Mouse (Mus musculus) heart, adult 11 months (tissue): ENCODE data around the gene Kdm1a.

Source experiments
- DNase-seq: peaks from one replicate; pipeline ENCODE4 v3.0.0; 2022

Kdm1a gene

DNA sequence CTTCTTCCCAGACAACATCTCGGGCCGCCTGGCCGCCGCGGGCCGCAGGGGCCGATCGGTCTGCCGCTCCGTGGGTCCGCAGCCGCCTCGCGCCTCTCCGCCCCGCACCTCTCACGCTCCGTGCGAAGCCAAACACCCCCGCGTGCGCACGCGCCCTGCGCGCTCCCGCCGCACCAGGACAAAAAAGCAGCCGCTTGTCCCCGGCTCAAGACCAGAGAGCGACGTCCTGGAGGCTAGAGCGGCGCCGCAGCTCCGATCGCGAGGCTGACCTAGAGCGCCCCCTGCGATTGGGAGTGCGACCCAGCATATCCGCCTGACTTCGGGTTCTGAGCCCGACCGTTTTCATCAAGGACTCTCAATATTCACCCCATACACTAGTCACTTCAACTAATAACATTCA lies at the start of gene Kdm1a:
Gene Kdm1a (minus strand): TSS at position 156 of the 400 bp plus-strand sequence.
- DNase-seq = peak; percentile 99

DNA sequence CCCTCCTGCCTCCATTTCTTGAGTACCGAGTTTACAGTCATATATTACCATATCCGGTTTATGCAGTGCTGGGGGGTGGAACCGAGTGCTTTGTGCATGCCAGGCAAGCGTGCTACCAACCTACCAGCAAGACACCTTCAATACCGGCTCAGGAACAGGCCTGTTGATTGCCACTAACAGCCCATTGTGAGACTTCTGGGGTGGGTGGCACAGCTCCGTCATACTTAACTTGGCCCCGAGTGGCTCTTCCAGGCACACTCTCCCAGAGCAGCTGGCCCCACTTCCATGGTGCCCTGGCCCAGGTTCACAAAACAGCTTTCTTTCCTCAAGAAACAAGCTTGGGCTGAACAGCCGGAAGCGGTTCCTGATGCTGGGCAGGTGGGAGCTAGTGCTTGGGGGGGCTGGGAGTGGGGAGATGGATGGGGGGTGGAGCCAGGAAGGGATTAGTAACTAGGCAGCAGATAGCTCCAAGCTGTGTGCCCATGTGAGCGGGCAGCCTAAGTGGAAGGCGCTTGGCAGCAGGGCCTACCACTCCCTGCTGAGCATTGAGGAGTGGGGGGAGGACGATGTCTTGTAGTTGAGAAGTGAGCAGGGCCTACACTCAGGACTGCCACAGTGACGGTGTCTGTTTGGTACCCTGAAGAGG lies 49.5 kb upstream of the Kdm1a start:
- no peak for DNase-seq

DNA sequence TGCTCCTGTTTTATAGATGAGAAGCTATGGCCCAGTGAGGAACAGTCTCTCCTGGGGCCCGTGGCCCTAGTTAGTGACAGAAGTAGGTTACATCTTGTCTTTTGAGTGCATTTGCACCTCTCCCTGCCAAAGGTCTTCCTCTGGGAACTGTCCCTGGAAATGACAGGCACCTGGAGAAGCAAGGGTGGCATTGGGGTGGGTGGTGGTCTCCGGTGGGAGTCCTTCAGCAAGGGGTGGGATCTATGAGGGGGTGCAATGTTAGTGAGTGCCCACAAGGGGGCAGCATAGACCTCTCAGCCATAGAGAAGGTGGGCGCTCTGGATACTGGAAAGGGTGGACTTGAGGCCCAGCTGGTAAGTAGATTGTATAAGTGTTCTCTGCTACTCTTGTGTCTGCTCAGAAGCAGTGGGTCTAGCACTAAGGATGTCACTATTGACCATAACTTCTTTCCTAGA lies 48.9 kb upstream of the Kdm1a start:
- DNase-seq = no peak

DNA sequence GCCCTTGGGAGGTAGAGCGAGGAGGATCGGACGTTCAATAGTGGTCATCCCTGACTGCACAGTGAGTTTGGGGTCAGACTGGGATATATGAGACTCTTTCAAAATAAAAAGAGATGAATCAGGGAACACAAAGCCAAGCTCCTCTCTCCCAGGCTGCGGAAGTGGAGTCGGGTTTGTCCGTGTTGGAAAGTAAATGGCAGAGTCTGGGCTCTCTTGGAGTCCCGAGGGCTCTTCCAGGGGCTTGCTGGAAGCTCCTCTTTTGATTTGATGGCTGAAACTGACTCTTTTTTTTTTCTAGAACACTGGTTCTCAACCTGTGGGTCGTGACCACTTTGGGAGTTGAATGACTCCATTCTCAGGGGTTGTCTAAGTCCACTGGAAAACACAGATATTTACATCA lies 47.7 kb upstream of the Kdm1a start:
- no peak for DNase-seq

DNA sequence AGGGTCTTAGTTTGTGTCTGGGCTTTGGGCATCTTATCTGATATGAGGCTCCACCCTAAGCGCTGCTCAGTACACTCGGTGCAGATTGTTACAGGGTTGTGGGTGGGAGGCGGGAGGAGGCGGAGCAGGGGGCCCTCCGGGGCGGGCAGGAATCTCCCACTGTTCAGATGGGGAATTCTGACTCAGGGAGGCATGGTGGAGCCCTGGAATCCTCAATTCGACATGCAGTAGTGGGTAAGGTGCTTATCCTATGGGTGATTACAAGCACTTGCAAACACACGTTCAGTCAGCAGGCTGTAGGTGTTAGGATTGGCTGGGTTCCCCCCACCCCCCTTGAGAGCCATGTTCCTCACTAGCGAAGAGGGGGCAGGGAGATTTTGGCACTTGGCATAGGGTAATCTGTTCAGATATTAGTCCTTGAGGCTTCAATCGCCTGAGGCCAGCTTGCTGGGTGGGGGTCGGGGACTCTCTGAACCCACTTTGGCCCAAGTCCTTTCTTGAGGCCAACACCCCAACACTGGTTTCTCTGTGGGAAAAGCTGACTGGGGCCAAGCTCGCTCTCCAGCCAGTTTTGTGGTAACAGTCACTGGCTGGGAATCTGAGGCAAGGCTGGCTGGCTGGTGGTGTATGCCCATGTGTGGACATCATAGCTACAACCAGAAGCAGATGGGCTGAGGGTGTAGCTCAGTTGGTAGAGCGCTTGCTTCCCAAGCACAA lies 47.1 kb upstream of the Kdm1a start:
- no peak for DNase-seq

DNA sequence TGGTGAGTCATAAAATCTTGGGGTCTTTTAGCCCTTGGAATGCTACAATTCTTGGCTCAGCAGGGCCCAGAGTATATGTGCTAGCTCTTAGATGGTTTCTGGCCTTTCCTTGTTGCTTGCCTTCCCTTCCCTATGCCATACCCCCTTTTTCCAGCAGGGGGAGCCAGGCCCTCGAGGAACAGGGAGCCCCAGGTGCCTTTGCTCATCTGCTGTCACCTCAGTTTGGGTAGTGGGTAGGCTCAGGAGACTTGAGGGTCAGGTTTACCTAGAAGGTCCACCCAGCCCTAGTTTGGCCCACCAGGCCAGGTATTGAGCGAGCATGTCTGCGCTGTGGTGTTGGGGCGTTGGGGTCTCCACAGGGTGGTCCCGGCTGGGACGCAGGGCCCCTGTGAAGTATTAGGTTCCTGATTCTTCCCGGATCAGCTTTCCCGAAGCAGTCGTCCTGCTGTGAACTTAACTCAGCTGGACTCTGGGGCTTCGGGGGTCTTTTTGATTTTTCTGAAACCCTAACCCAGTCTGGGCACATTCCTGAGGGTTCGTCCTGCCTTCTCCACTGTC lies 46.5 kb upstream of the Kdm1a start:
- DNase-seq = peak; percentile 92

DNA sequence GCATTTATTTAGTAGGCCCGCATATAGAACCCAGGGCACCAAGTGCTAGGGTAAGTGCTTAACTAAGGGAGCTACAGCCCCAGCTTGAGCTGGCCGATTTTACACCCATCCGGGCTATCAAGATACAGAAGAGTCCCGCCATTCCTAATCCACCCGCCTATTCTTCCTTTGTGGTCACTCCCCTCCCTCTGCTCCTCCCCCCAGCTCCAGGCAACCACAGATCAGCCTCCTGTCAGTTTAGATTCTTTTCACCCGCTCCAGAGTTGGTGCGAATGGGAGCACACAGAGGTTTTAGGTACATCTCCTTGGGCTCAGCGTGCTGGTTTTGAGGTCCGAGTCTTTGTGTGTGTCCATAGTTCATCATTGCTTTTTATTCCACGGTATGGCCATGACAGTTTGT lies 36.4 kb upstream of the Kdm1a start:
- no peak for DNase-seq

DNA sequence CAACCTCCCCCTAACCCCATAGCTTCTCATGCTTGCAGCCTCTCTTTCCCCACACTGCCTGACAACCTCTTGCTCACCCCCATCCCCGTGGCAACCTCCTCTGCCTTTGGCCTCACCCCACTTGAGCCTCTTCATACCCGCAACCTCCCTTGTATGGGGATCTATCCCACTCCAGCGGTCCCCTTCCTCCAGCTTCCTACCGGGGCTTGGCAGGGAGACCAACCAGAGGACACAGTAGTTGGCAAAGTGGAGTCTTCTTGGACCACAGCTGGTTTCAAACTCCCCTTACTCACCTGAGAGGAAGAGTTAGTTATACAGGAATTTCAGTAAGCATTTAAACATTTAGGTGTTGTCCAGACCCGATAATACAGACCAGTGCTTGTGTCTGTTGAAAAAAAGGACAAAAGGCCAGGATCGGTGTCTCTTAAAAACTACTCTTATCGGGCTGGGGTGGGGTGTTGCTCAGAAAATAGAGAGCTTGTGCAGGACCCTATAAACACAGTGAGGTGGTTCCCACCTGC lies 35.8 kb upstream of the Kdm1a start:
- no peak for DNase-seq

DNA sequence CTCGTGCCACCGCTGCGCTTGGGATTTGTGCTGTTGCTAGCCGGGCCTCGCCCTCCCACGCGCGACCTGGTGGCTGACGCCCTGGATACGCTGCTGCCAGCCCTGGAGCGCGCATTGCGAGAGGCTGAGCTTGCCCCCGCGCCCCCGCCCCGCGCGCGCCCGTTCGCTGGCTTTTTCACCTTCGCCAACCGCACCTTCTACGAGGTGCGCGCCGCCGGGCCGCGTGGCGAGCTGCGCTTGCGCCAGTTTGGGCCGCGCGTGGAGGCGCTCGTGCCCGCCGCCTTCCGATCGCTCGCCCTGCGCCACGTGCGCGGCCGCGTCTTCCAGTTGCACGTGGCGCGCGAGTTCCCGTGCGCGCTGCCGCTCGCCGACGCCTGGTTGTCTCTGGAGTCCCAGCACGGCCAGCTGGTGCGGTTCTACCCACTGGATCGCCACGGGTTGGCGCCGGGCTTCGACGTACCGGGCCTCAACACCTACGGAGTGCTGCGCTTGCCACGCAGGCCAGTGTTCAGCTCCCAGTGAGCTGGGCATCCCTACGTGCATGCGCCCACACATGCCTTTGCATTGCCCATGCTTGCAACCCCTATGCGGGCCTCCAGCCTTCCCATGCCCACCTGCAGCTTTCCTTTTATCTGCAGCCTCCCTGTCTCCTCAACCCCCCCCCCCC lies 35.2 kb upstream of the Kdm1a start:
- DNase-seq = no peak

DNA sequence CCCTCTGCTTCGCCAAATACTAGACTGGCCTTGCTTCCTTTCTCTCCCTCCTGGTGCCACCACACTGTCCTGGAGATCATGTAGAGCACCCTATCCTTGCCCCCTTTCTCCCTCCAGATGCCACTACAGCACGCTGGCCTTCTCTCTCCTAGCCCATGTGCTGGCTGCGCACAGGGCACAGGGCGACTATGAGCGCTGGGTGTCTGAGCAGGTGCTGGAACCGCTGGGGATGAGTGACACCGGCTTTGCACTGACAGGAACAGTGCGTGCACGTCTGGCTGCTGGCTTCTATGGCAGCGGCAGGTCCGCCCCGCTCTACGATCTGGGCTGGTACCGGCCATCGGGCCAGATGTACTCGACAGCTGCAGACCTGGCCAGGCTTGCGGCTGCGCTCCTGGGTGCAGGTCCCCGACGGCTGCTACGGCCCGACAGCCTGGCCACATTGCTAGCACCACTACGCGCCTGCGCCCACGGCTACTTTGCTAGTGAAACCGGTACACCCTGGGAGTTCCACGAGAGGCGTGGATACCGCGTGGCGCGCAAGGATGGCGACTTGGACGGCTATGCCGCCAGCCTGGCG lies 34.5 kb upstream of the Kdm1a start:
- DNase-seq = no peak

DNA sequence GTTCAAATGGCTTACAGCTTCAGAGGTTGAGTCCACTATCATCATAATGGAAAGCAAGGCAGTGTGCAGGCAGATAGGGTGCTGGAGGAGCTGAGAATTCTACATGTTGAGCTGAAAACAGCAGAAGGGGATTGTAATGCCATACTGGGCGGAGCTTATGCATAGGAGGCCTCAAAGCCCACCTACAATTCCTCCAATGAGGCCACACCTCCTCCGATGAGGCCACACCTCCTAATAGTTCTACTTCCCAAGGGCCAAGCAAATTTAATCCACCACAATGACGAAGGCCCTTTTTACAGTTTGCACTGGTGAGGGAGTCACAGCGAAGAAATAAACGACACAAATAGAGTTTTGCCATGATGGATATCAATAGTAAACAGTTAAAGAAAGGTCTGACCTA lies 34.0 kb upstream of the Kdm1a start:
- no peak for DNase-seq

DNA sequence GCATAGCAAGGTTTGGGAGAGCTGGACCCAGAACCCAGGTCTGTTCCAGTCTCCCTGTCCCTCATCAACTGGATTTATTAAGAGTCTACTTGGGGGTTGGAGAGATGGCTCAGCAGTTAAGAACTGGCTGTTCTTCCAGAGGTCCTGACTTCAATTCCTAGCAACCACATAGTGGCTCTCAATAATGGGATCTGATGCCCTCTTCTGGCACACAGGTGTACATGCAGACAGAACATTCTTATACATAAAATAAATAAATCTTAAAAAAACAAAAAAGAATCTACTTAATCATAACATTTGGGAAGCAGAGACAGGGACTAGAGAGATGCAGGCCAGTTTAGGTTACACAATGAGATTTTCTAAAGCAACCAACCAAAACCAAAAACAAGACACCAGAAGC lies 33.5 kb upstream of the Kdm1a start:
- DNase-seq = no peak

DNA sequence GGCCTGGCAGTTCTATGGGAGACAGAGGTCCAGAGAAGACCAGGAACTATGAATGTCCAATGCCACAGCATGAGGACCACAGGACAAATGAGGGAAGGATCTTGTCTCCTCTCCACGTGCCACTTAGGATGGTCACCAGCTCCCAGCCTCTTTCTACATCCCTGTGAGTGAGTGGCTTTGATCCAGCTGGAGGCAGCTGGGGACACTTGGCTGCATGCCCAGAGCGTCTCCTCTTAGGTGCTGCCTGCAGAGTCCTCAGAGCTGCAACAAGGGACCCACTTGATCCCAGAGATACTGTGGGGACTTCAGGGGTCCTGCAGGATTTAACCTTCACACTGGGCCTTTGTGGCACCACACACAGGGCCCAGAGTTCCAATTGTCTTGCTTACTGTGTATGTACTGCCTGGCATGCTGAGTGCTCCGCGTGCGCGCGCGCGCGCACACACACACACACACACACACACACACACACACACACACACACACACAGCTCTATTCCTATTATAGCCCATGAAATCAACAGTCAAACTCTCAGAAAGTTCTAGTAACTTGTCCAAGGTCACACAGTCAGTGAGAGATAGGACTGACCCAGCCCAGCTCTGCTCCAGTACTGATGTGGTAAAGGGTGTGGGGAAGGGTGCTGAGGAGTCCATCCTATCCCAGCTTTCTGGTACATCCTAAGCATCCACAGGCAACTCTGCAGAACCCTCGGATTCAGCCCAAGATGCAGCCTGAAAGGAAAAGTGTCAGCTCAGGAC lies 28.9 kb upstream of the Kdm1a start:
- DNase-seq = peak; percentile 95

DNA sequence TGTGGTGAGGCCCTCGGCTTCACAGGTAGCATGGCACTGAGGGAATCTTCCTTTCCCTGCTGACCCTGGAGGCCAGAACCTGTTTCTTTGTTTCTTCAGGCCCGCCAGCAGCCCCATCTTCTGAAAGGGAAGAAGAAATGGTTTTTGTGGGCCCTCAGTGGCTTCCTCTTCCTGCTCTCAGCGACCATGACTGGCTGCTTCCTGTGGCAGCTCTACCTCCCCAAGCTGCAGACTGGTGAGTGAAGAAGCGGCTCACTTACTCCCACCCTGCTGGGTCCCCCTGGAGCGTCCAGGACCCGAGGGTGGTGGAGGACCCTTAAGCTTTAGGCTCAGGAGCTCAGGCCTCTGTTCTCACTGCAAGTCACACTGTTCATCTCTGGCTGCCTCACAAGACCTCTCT lies 24.1 kb upstream of the Kdm1a start:
- DNase-seq = no peak

DNA sequence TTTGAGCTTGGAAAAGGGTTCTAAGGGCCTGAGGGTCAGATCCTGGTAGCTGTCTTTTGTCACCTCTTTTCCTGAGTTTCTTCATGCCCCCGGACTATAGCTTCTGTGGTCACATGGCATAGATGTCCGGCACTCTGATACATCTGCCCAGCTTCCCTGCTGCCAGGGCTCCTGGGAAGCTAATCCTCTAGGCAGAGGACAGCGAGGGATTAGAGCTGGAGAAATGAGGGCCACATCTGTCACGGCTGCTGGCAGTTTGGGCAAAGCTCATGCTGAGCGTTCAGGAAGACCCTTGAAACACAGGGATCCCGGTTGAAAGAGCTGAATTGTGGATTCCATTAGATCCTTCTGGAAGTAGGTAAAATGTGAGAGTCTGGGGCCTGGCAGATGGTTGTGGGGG lies 19.9 kb upstream of the Kdm1a start, which contains the start of gene Lactbl1:
Gene Lactbl1 (plus strand): TSS at position 234 of the 400 bp plus-strand sequence.
- DNase-seq = no peak

DNA sequence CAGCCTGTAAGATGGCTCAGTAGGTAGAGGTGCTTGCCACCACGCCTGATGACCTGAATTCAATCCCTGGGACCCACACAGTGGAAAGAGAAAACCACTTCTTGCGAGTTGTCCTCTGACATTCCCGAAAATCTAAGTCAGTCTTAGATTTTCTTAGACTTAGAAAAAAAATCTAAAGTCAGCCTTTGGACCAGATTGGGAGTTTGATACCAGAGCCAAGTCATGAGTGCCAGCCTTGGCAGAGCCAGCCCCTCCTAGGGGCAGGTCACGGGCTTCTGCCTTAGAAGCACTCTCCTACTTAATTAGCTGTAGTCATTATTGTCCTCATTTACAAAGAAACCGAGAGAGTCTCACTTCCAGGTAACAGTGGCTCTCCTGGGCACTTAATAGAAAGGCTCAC lies 19.4 kb upstream of the Kdm1a start:
- DNase-seq = no peak

DNA sequence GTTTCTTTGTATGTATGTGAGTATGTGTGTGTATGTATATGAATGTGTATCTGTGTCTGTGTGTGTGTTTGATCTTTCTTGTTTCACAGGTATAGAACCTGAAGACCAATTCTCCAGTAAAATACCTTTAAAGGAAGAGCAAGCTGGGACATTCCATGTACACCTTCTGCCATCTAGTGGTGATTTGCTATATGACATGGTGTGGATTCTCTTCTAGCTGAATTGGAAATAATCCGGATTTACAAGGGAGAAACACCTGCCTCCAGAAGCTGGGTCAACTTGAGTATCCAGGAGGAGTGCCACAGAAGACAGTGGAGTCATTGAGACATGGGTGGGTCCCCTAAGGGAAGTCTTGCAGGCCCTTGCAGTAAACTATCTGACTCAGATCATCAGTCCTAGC lies 18.8 kb upstream of the Kdm1a start:
- no peak for DNase-seq

DNA sequence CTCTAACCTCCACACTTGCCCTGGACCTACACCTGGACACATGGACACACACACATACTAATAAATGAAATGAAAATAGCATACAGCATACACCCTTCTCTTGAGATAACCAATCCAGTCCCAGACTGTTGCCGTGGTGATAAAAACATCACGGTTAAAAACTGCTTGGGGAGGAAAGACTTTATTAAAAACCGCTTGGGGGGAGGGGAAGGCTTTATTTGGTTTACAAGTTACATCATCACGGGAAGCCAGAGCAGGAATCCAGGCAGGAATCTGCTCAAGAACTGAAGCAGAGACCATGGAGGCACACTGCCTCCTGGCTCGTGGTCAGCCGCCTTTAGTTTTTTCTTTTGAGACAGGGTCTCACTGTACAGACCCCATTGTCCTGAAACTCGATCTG lies 11.1 kb upstream of the Kdm1a start:
- no peak for DNase-seq

DNA sequence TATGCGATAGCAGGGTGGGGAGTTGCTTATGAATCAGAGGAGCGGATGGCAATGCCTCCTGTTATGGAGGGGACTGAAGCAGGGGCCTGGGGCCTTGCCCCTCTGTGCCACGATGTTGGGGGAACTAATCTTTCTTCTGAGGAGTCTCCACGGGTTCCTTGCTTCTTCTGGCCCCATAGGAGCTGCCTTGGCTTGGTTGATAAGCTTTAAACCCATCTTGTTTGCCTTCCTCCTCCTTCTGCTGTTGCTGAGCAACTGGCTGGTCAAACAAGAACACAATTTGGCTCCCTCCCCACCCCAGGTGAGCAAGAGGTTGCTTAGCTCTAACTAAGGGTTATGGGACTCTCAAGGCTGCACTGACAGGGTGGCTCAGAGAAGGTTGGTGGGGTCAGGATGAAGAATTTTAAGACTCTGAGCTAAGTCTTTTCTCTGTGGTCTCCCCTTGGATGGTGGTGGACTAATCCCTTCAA lies 7.9 kb upstream of the Kdm1a start, which contains the start of gene Tex46:
Gene Tex46 (plus strand): TSS at position 51 of the 470 bp plus-strand sequence.
- DNase-seq = no peak

DNA sequence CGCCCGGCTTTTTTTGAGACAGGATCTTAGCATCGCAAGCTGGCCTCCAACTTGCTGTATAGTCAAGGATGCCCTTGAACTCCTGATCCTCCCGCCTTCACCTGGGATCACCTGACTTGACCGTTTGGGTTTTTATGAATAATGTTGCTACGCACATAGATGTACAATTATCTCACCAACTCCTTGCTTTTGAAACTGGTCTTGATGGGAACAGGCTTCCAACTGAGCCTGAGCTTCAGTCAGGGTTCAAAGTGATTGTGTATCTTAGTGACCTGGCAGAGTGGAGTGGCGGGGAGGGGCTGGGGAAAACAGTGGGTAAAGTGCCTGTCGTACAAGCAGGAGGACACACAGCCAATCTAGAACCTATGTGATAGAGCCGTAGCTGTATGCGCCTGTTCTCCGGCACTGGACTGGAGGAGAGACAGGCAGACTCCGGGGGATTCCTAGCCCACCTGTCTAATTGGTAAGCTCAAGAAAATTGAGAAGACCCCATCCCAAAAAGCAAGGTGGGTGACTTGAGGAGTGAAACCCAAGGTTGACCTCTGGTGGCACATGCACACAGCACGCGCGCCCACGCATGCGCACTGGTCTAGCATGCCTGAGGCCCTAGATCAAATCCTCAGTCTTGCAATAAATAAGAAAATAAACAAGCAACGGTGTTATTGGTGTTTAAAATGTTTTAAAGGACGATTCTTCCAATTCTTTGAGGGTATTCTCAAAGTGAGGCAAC lies 3.4 kb upstream of the Kdm1a start:
- DNase-seq = no peak

DNA sequence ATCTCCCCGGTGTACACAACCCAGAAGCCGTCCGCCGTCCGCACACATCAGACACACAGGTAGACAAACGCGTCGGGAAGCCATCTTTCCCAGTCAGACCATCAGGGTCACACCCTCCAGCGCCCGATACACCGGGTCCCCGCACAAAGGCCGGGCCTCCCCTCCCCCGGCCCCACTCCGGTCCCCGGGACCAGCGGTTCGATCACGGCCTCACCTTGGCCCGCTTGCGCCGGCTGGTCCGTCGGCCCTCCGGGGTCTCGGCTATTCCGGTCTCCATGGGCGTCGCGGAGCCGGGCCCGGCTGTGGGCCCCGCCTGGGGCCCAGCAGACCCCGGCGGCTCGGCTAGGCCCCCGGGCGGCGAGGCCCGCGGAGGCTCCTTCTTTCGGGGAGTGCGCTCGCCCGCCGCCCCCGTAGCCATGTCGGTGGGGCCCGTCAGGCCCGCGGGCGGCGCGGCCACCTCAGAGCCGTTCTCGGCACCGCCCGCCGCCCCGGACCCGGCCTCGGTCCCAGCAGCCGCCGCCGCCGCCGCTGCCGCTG lies 437 bp downstream of the Kdm1a start:
- peak; percentile 96 for DNase-seq
